Mouse (Mus musculus): ENCODE measurements around the gene Ddx58.

- no peak for TF ChIP-seq CTCF (IDR thresholded peaks at IDR 0.05; ENCODE audit: low read depth)
- no peak for TF ChIP-seq EP300 (IDR thresholded peaks at IDR 0.05; ENCODE audit: low read depth)
Measured at GRCm38 (mm10) chr4:40234256-40234655, 5.4 kb downstream of the Ddx58 start.
